Mouse (Mus musculus) embryonic facial prominence, embryonic 15.5 days (tissue): Measurements from ENCODE around the gene Fyn. TPM values are rescaled to one million over a fixed set of nuclear protein-coding genes. Genes with fewer than 3 reads are reported as not detected.

Source experiments
- ATAC-seq: fragments of 200-750 bp; cut with Nextera tagmentation; 2 replicates; pipeline ENCODE4 v1.8.0; 2017; ENCODE audit warnings: low read depth, moderate TSS enrichment; ENCODE audit not compliant: insufficient number of reproducible peaks, low FRiP score, low TSS enrichment
- H3K27ac ChIP-seq: fragments of 300-500 bp; sonication (generic); replicated peaks from 2 replicates; pipeline ENCODE4 v1.5.1; 2015; ENCODE audit warnings: mild to moderate bottlenecking, inconsistent platforms
- H3K27me3 ChIP-seq: fragments of 300-500 bp; sonication (generic); 2 replicates; pipeline ENCODE4 v1.6.1; 2015; ENCODE audit warnings: inconsistent platforms
- H3K36me3 ChIP-seq: fragments of 300-500 bp; sonication (generic); 2 replicates; pipeline ENCODE4 v1.6.1; 2015; ENCODE audit warnings: mild to moderate bottlenecking, inconsistent platforms
- H3K4me1 ChIP-seq: fragments of 300-500 bp; sonication (generic); 2 replicates; pipeline ENCODE4 v1.6.1; 2015; ENCODE audit warnings: inconsistent platforms
- H3K4me2 ChIP-seq: fragments of 300-500 bp; sonication (generic); replicated peaks from 2 replicates; pipeline ENCODE4 v1.6.1; 2015; ENCODE audit warnings: mild to moderate bottlenecking, inconsistent platforms
- H3K4me3 ChIP-seq: fragments of 300-500 bp; sonication (generic); replicated peaks from 2 replicates; pipeline ENCODE4 v1.5.1; 2015; ENCODE audit warnings: mild to moderate bottlenecking, inconsistent platforms
- H3K9ac ChIP-seq: fragments of 300-500 bp; sonication (generic); 2 replicates; pipeline ENCODE4 v1.6.1; 2015; ENCODE audit warnings: inconsistent platforms
- H3K9me3 ChIP-seq: fragments of 300-500 bp; sonication (generic); replicated peaks from 2 replicates; pipeline ENCODE4 v1.6.1; 2016; ENCODE audit warnings: inconsistent platforms
- WGBS: fragments of 180-500 bp; shearing (Covaris S2); methylation state at CpG from one replicate; pipeline ENCODE4 v1.1.7; 2015; 5-methylcytosine and 5-hydroxymethylcytosine counted together
- polyA plus RNA-seq: library from polyadenylated mRNA; unstranded; fragments of >200 nt; fragmentation: Nextera tagmentation; extraction: Ambion mirVana; gene quantifications from 2 replicates; pipeline ENCODE4 v1.2.1, GENCODE M21; 2015

The Fyn gene
- polyA plus RNA-seq, 1 experiment from 2014 or later = 42.8 TPM

GRCm38 (mm10) chr10:39446706-39447105, 78.1 kb downstream of the Fyn start:
- H3K9ac ChIP-seq = no peak overlapping the region
- peaks cover 34% of the 10 kb centered on the region for H3K4me1 ChIP-seq
- no peak for ATAC-seq
- no peak overlapping the region for H3K27ac ChIP-seq
- H3K9me3 ChIP-seq = no peaks in the 10 kb centered on the region
- no peak overlapping the region for H3K4me3 ChIP-seq
- WGBS = 88% methylated on average over 5 of the region's 5 CpGs
- no peak overlapping the region for H3K4me2 ChIP-seq
- H3K36me3 ChIP-seq = no peaks in the 10 kb centered on the region
- no peaks in the 10 kb centered on the region for H3K27me3 ChIP-seq

- Histone ChIP-seq H3K4me3 (no peak overlapping the region), H3K27me3 (no peaks in the 10 kb centered on the region), H3K9me3 (no peaks in the 10 kb centered on the region), H3K36me3 (no peaks in the 10 kb centered on the region), H3K4me1 (peaks cover 28% of the 10 kb centered on the region), H3K9ac (no peak overlapping the region), H3K4me2 (no peak overlapping the region), H3K27ac (no peak overlapping the region)
- 50% methylated on average over 4 of the region's 4 CpGs for WGBS
- no peak for ATAC-seq
Measured at GRCm38 (mm10) chr10:39449179-39449578, 80.5 kb downstream of the Fyn start.

GRCm38 (mm10) chr10:39450356-39450755, 81.7 kb downstream of the Fyn start:
- ATAC-seq = no peak
- no peak overlapping the region for H3K4me3 ChIP-seq
- no peaks in the 10 kb centered on the region for H3K27me3 ChIP-seq
- 73% methylated on average over 8 of the region's 8 CpGs for WGBS
- H3K9me3 ChIP-seq = no peaks in the 10 kb centered on the region
- H3K4me2 ChIP-seq = no peak overlapping the region
- H3K36me3 ChIP-seq = no peaks in the 10 kb centered on the region
- H3K27ac ChIP-seq = peak overlapping the region; percentile 70; the same call in 1 of the 2 replicates
- H3K9ac ChIP-seq = no peak overlapping the region
- peaks cover 28% of the 10 kb centered on the region for H3K4me1 ChIP-seq

- ATAC-seq = 0 out of 2 replicates have a peak, but pooled peaks have one; percentile 9
- H3K27ac ChIP-seq = 0 out of 2 replicates have a peak overlapping the region, but pooled peaks have one; percentile 44
- no peak overlapping the region for H3K9ac ChIP-seq
- H3K4me1 ChIP-seq = peaks cover 28% of the 10 kb centered on the region
- no peaks in the 10 kb centered on the region for H3K27me3 ChIP-seq
- no peaks in the 10 kb centered on the region for H3K9me3 ChIP-seq
- 48% methylated on average over 6 of the region's 6 CpGs for WGBS
- no peaks in the 10 kb centered on the region; the same call in 1 of the 2 replicates for H3K36me3 ChIP-seq
- no peak overlapping the region for H3K4me3 ChIP-seq
- no peak overlapping the region for H3K4me2 ChIP-seq
Measured at GRCm38 (mm10) chr10:39451065-39451464, 82.4 kb downstream of the Fyn start.

GRCm38 (mm10) chr10:39451918-39452624, 83.4 kb downstream of the Fyn start:
- Histone ChIP-seq H3K27ac (no peak overlapping the region), H3K4me2 (no peak overlapping the region), H3K4me3 (no peak overlapping the region), H3K36me3 (no peaks in the 10 kb centered on the region; the same call in 1 of the 2 replicates), H3K4me1 (peaks cover 28% of the 10 kb centered on the region), H3K9ac (no peak overlapping the region), H3K9me3 (no peaks in the 10 kb centered on the region), H3K27me3 (no peaks in the 10 kb centered on the region)
- no peak for ATAC-seq
- 67% methylated on average over 8 of the region's 8 CpGs for WGBS

GRCm38 (mm10) chr10:39455344-39455743, 86.7 kb downstream of the Fyn start:
- Histone ChIP-seq H3K4me3 (no peak overlapping the region), H3K36me3 (no peaks in the 10 kb centered on the region; the same call in 1 of the 2 replicates), H3K4me1 (peaks cover 38% of the 10 kb centered on the region), H3K4me2 (no peak overlapping the region), H3K9me3 (no peaks in the 10 kb centered on the region), H3K27ac (peak overlapping the region; percentile 17; the same call in 1 of the 2 replicates), H3K9ac (no peak overlapping the region), H3K27me3 (no peaks in the 10 kb centered on the region)
- no peak for ATAC-seq
- 61% methylated on average over 4 of the region's 4 CpGs for WGBS

GRCm38 (mm10) chr10:39455857-39456620, 87.4 kb downstream of the Fyn start:
- 77% methylated on average over 15 of the region's 15 CpGs for WGBS
- Histone ChIP-seq H3K9me3 (no peaks in the 10 kb centered on the region), H3K36me3 (no peaks in the 10 kb centered on the region; the same call in 1 of the 2 replicates), H3K4me1 (peaks cover 37% of the 10 kb centered on the region), H3K4me2 (no peak overlapping the region), H3K27me3 (no peaks in the 10 kb centered on the region), H3K27ac (peak overlapping the region; percentile 17; the same call in 1 of the 2 replicates), H3K4me3 (no peak overlapping the region), H3K9ac (no peak overlapping the region)
- ATAC-seq = no peak

GRCm38 (mm10) chr10:39456776-39457175, 88.1 kb downstream of the Fyn start:
- no peak for ATAC-seq
- H3K36me3 ChIP-seq = no peaks in the 10 kb centered on the region; the same call in 1 of the 2 replicates
- H3K4me3 ChIP-seq = no peak overlapping the region
- no peak overlapping the region for H3K9ac ChIP-seq
- peaks cover 32% of the 10 kb centered on the region for H3K4me1 ChIP-seq
- no peak overlapping the region for H3K27ac ChIP-seq
- H3K27me3 ChIP-seq = no peaks in the 10 kb centered on the region
- WGBS = 81% methylated on average over 6 of the region's 6 CpGs
- H3K9me3 ChIP-seq = no peaks in the 10 kb centered on the region
- H3K4me2 ChIP-seq = no peak overlapping the region

- Histone ChIP-seq H3K36me3 (no peaks in the 10 kb centered on the region; the same call in 1 of the 2 replicates), H3K9me3 (no peaks in the 10 kb centered on the region), H3K27ac (no peak overlapping the region), H3K4me2 (no peak overlapping the region), H3K9ac (no peak overlapping the region), H3K4me3 (no peak overlapping the region), H3K27me3 (no peaks in the 10 kb centered on the region), H3K4me1 (peaks cover 35% of the 10 kb centered on the region)
- no peak for ATAC-seq
- WGBS = 84% methylated on average over 11 of the region's 11 CpGs
Measured at GRCm38 (mm10) chr10:39457281-39457680, 88.6 kb downstream of the Fyn start.

- no peaks in the 10 kb centered on the region; the same call in 1 of the 2 replicates for H3K36me3 ChIP-seq
- H3K27me3 ChIP-seq = no peaks in the 10 kb centered on the region
- H3K27ac ChIP-seq = peak overlapping the region; percentile 68
- ATAC-seq = peak; percentile 35; the same call in 1 of the 2 replicates
- no peak overlapping the region for H3K4me3 ChIP-seq
- peaks cover 45% of the 10 kb centered on the region for H3K4me1 ChIP-seq
- H3K9ac ChIP-seq = no peak overlapping the region
- 52% methylated on average over 13 of the region's 13 CpGs for WGBS
- no peak overlapping the region for H3K4me2 ChIP-seq
- H3K9me3 ChIP-seq = no peaks in the 10 kb centered on the region
Measured at GRCm38 (mm10) chr10:39458766-39459699, 90.4 kb downstream of the Fyn start.
